Mouse (Mus musculus): ENCODE data around the gene Synj2. TPM values are rescaled to one million over a fixed set of nuclear protein-coding genes. Genes with fewer than 3 reads are reported as not detected.
A peak's percentile ranks its signal among the peaks of the same experiment; 100 is the strongest.

The Synj2 gene
- polyA plus RNA-seq, 1 experiment from 2014 or later: 0.74 TPM

DNA sequence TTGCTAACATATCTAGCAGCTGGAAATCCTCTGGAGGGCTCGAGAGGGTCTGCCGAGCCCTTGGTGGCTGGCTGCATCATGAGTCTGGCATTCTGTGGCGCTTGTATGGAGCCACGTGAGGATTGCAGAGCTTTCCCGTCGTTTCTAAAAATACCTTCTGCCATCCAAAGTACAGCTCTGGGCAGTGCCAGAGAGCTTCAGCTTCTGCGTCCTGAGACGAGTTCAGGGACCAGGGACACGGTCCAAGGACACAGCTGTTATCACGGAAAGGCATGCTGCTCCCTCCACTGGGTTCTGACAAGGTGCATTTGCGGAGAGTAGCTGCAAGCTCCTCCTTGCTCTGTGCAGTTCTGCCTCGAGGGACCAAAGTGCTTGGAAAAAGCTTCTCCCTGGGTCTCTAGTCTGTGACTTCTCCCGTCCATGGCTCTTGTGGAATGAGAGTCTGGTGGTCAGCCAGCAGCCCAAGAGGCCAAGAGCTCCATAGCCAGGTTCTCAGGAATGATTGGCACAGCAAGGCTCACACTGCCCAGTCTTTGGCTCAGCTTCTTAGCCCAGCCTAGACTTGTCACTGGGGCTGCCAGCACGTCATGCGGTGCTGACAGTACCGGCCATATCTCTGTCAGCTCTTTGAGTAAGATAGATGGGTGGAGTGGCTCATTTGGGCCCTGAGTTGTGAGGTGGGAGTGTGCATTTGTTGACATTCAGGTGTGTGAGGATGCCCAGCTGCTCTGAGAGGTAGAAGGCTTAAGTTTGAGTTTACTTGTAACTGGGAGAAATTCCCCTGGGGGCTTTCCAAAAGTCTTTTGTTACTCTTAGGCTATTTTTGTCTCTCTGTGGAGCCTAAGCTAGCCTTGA lies 56.5 kb downstream of the Synj2 start:
- H3K36me3 ChIP-seq: no peaks in the 10 kb centered on the region
- H3K4me1 ChIP-seq (replicated peaks): 0 out of 2 replicates have a peak, but pooled peaks cover 7% of the 10 kb centered on the region
- 83% methylated on average over 16 of the region's 16 CpGs for WGBS
- H3K27me3 ChIP-seq: no peaks in the 10 kb centered on the region
- no peak overlapping the region for H3K4me2 ChIP-seq
- no peak overlapping the region for H3K27ac ChIP-seq
- no peaks in the 10 kb centered on the region for H3K9me3 ChIP-seq
- no peak for ATAC-seq (ENCODE audit: low FRiP score)
- no peak overlapping the region for H3K9ac ChIP-seq
- H3K4me3 ChIP-seq: no peak overlapping the region

DNA sequence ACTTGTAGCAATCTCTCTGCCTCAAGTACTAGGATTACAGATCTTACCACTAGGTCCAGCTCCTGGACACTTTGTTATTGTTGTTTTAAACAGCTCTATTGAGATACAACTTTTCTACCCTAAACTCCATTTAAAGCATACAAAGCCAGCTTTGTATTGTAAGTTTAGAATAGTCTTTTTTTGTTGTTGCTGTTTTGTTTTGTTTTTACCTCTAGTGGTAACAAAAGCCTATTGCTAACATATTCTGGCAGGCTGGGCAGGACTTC lies 57.1 kb downstream of the Synj2 start:
- Histone ChIP-seq H3K9ac (no peak overlapping the region), H3K27me3 (no peaks in the 10 kb centered on the region), H3K9me3 (no peaks in the 10 kb centered on the region), H3K4me2 (no peak overlapping the region), H3K4me1 (replicated peaks) (0 out of 2 replicates have a peak, but pooled peaks cover 6% of the 10 kb centered on the region), H3K36me3 (no peaks in the 10 kb centered on the region), H3K27ac (no peak overlapping the region), H3K4me3 (no peak overlapping the region)
- no peak for ATAC-seq (ENCODE audit: low FRiP score)

DNA sequence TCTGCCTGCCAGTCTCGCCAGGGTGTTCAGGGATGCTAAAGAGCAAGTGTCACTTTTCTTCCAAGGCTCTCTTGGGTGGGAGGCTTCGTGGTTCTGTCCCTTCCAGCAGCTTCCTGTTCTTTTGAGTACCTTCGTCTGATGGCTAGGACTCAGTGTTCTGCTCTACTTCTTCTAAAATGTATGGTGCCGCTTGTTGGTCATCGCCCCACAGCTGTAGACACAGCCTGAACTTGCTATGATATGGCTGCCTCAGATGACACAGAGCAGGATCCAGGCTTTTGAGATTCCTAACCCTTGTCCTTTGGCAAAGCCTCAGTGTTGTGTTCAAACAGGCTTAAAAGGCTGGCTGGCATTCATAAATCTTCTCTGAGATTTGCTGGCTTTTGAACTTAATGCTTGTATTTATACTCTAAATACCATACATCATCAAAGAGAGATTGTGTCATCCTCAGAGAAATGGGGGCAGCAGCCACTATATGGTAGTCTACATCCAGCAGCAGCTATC lies 58.0 kb downstream of the Synj2 start:
- Histone ChIP-seq H3K27me3 (no peaks in the 10 kb centered on the region), H3K4me1 (replicated peaks) (0 out of 2 replicates have a peak, but pooled peaks cover 4% of the 10 kb centered on the region), H3K27ac (no peak overlapping the region), H3K4me3 (no peak overlapping the region), H3K36me3 (no peaks in the 10 kb centered on the region), H3K9me3 (no peaks in the 10 kb centered on the region), H3K4me2 (no peak overlapping the region), H3K9ac (no peak overlapping the region)
- WGBS: 81% methylated on average over 5 of the region's 5 CpGs
- no peak for ATAC-seq (ENCODE audit: low FRiP score)

DNA sequence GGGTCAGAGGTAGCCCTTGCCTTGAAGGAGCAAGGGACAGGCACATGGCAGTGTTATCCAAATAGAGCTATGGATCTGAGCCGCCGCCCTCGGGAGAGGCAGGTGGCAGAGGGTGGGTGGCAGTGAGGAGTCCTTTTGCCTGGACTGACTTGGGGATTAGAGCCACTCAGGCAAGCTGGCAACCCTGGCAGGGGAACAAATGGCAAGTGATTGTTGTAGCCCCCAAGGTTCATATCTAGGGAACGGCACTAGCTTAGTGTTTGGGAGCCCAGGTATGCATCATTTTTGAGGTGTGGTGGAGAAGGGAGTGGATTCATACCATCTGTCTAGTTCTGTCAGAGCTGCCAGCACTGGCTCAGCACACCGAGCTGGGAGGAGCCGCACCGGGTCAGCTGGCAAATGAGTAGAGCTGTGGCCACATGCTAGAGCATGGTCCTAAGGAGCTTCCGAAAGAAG lies 59.8 kb downstream of the Synj2 start:
- 90% methylated on average over 8 of the region's 8 CpGs for WGBS

DNA sequence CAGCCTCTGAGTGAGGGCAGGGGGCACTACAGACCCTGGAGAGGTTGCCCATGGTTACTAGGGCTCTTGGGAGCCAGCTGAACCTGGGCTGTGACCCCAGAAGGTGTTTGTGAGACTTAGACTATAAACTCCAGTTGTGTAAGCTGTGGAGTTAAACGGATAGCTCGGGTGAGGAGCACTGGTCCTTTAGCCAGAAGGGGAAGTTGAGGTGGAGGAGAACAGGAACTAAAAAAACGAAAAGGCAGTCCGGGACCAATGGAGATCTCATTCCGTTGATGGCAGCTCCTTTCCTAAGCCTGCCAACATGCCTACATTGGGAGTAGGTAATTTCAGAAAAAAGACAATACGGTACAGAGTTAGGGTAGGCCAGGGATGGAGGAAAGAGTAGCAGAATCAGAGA lies 60.3 kb downstream of the Synj2 start:
- H3K4me2 ChIP-seq: no peak overlapping the region
- ATAC-seq (ENCODE audit: low FRiP score): no peak
- H3K9me3 ChIP-seq: no peaks in the 10 kb centered on the region
- H3K36me3 ChIP-seq: no peaks in the 10 kb centered on the region
- H3K27me3 ChIP-seq: no peaks in the 10 kb centered on the region
- no peak overlapping the region for H3K27ac ChIP-seq
- WGBS: 85% methylated on average over 6 of the region's 6 CpGs
- H3K4me1 ChIP-seq (replicated peaks): peaks cover 15% of the 10 kb centered on the region
- H3K9ac ChIP-seq: no peak overlapping the region
- no peak overlapping the region for H3K4me3 ChIP-seq

More for the DNA sequence above, 59.8 kb downstream of the Synj2 start:
- no peaks in the 10 kb centered on the region for H3K36me3 ChIP-seq
- no peak overlapping the region for H3K4me3 ChIP-seq
- peaks cover 10% of the 10 kb centered on the region for H3K4me1 ChIP-seq (replicated peaks)
- no peak overlapping the region for H3K27ac ChIP-seq
- no peaks in the 10 kb centered on the region for H3K27me3 ChIP-seq
- no peak overlapping the region for H3K4me2 ChIP-seq
- ATAC-seq (ENCODE audit: low FRiP score): no peak
- no peak overlapping the region for H3K9ac ChIP-seq
- no peaks in the 10 kb centered on the region for H3K9me3 ChIP-seq

DNA sequence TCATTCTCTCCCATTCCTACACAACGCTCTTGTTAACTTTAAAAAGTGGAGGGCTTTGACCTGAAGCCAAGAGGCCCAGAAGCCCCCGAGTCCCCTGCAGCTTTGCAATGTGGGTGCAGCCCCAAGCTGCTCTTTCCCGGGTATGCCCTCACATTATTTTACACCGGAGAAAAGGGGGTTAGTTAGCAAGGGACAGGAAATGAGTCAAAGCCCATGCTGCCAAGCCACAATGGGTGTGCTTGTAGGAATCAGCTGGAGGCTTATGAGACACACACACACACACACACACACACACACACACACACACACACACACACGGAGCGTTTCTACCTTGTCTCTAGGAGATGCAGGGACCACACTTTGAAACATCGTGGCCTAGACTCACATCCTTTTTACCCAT lies 60.8 kb downstream of the Synj2 start:
- H3K36me3 ChIP-seq: no peaks in the 10 kb centered on the region
- no peak overlapping the region for H3K9ac ChIP-seq
- H3K27me3 ChIP-seq: no peaks in the 10 kb centered on the region
- ATAC-seq (ENCODE audit: low FRiP score): no peak
- peaks cover 16% of the 10 kb centered on the region for H3K4me1 ChIP-seq (replicated peaks)
- H3K27ac ChIP-seq: no peak overlapping the region
- H3K9me3 ChIP-seq: no peaks in the 10 kb centered on the region
- no peak overlapping the region for H3K4me2 ChIP-seq
- WGBS: 87% methylated on average over 7 of the region's 7 CpGs
- H3K4me3 ChIP-seq: no peak overlapping the region

DNA sequence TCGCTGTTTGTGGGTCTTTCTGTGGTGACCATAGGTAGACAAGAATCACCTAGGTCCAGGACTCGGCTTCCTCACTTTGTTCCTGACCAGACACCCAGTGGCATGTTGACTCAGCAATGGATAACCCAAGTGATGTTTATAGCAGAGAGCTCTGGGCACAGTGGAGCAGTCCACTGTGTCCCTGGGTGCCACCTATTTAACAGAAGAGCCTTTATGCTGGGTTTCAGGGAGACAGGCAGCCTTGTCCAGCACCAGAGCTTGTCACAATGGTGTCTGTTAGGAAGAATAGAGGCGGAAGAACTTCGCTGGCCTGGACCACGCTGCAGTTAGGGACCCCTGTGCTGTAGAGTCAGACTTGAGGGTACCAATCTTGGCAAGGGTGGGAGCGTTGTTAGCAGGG lies 61.5 kb downstream of the Synj2 start:
- H3K27ac ChIP-seq: no peak overlapping the region
- 90% methylated on average over 6 of the region's 6 CpGs for WGBS
- H3K36me3 ChIP-seq: no peaks in the 10 kb centered on the region
- H3K4me3 ChIP-seq: no peak overlapping the region
- H3K4me1 ChIP-seq (replicated peaks): peaks cover 12% of the 10 kb centered on the region
- H3K27me3 ChIP-seq: no peaks in the 10 kb centered on the region
- H3K4me2 ChIP-seq: no peak overlapping the region
- no peaks in the 10 kb centered on the region for H3K9me3 ChIP-seq
- ATAC-seq (ENCODE audit: low FRiP score): no peak
- H3K9ac ChIP-seq: no peak overlapping the region

DNA sequence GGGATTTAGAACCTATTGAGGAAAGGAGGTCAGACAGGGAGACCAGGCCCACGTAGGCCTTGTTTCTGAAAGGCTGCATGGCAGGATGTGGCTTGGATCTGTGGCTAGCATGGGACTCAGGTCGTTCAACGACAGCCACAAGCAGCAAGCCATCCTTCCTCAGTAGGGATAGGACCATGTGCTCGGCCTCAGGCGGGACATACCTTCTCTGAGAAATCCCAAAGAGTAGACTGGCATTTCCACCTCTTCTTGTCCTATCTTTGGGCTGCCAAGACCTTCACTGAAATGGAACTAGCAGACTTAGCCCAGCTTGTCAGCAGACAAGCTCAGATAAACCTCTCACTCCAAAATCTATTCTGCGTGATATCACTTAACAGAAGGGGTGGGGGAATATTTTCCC lies 62.6 kb downstream of the Synj2 start:
- Histone ChIP-seq H3K4me2 (no peak overlapping the region), H3K4me3 (no peak overlapping the region), H3K27ac (no peak overlapping the region), H3K27me3 (no peaks in the 10 kb centered on the region), H3K9ac (no peak overlapping the region), H3K36me3 (no peaks in the 10 kb centered on the region), H3K9me3 (no peaks in the 10 kb centered on the region), H3K4me1 (replicated peaks) (peaks cover 12% of the 10 kb centered on the region)
- 93% methylated on average over 6 of the region's 6 CpGs for WGBS
- ATAC-seq (ENCODE audit: low FRiP score): no peak

DNA sequence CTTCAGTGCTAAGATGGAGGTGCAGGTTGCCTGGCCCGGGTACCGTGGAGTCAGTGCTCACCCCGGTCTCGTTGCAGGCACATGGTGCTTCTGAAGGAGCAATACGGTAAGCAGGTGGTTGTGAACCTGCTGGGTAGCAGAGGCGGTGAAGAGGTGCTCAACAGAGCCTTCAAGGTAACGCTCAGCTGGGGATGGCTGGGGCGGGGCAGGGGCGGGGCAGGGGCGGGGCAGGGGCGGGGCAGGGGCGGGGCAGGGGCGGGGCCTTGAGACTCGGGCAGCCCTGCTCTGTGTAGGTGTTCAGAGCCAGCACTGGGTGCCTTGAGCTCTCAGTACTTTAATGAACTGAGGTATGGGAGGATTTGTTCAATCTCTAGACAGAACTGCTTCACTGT lies 64.2 kb downstream of the Synj2 start:
- Histone ChIP-seq H3K27me3 (no peaks in the 10 kb centered on the region), H3K4me1 (replicated peaks) (peaks cover 12% of the 10 kb centered on the region), H3K4me2 (no peak overlapping the region), H3K9me3 (no peaks in the 10 kb centered on the region), H3K9ac (no peak overlapping the region), H3K27ac (no peak overlapping the region), H3K4me3 (no peak overlapping the region), H3K36me3 (no peaks in the 10 kb centered on the region)
- ATAC-seq (ENCODE audit: low FRiP score): 0 out of 2 replicates have a peak, but pooled peaks have one; percentile 28
- 12% methylated on average over 8 of the region's 14 CpGs for WGBS

DNA sequence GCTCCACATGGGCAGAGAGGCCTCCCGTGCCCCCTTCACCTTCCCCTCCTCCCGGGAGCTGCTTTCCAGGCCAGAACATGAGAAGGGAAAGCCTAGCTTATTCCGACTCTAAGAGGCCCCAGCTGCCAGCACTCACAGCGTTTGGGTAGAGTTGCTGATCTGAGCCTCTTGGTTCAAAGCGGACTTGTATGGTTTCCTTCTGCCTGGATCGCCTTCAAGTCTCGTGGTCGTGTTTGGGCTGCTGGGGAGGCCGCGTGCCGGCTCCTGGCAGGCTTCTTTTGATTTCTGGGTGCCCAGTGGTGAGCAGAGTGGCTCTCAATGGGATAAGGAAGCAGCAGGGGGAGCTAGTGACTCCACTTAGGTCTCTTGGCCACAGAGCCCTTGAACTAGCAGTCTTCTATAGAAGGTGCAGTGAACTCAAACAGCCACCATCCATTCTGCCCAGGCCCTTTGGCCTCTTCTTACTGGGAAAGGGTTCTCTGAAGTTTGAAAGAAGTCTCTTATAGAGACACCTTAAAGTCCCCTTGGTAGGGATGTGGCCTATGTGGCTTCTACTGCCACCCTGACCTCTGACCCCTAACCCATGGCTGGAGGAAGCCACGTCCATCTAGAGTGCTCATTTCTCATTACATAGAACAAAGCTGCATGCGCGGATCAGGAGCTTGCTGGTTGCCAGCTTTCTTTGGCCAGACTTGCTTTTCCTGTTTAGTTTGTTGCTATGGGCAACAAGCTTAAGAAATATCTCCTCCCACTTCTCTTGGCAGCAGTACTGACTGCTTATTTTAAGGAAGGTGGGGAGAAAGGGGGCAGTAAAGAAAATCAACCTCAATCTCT lies 64.8 kb downstream of the Synj2 start:
- Histone ChIP-seq H3K4me1 (replicated peaks) (peaks cover 12% of the 10 kb centered on the region), H3K9ac (no peak overlapping the region), H3K4me2 (no peak overlapping the region), H3K27ac (peak overlapping the region; percentile 58; the same call in 1 of the 2 replicates), H3K9me3 (no peaks in the 10 kb centered on the region), H3K27me3 (no peaks in the 10 kb centered on the region), H3K4me3 (no peak overlapping the region), H3K36me3 (no peaks in the 10 kb centered on the region)
- ATAC-seq (ENCODE audit: low FRiP score): peak; percentile 39; the same call in 1 of the 2 replicates
- WGBS: 35% methylated on average over 14 of the region's 14 CpGs

DNA sequence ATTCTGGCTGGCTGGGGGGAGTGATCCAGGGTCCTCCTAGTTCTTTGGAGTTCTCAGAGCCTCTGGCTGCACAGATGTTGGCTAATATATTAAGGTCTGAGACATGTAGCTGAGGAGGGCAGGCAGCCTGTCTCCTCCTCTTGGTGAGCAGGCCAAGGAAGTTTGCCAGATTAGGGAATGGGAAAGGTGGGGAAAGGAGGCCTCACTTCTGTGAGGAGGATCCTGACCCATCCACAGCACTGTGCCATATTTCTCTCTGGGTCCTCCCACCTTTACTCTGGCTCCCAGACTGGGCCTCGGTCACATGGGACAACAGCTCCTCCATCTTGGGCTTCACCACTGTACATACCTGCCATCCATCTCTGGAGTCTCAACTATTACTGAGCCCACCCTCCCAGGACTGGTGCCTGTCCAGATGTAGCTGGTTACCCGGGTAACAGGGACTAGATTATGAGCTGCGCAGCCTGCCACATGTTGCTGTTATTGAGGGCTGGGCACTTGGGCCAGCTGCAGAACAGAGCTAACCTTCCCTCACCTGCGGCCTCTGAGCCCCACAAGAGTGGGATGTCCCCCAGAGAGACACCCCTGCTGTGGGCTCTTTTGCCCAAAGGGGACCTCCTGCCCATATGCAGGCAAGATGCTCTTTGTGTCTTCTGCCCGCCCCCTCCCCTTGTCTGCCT lies 66.2 kb downstream of the Synj2 start:
- Histone ChIP-seq H3K27me3 (no peaks in the 10 kb centered on the region), H3K9me3 (no peaks in the 10 kb centered on the region), H3K4me1 (replicated peaks) (peaks cover 12% of the 10 kb centered on the region), H3K27ac (no peak overlapping the region), H3K9ac (no peak overlapping the region), H3K36me3 (no peaks in the 10 kb centered on the region), H3K4me3 (no peak overlapping the region), H3K4me2 (no peak overlapping the region)
- WGBS: 82% methylated on average over 5 of the region's 5 CpGs
- ATAC-seq (ENCODE audit: low FRiP score): no peak

DNA sequence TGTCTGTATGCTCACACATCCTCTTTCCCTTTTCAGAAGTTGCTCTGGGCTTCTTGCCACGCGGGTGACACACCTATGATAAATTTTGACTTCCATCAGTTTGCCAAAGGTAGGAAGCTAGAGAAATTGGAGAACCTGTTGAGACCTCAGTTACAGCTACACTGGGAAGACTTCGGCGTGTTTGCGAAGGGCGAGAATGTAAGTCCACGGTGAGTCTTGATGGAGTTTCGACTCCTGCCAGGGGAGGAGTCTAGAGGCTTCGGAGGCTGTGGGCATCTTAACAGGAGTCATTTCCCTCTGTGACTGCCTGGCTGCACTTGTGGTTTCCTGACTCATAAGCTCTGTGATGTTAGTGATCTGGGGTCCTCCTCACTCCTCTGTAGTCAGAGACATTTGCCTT lies 66.8 kb downstream of the Synj2 start:
- Histone ChIP-seq H3K9ac (no peak overlapping the region), H3K4me1 (replicated peaks) (peaks cover 12% of the 10 kb centered on the region), H3K4me2 (no peak overlapping the region), H3K9me3 (no peaks in the 10 kb centered on the region), H3K36me3 (no peaks in the 10 kb centered on the region), H3K27me3 (no peaks in the 10 kb centered on the region), H3K27ac (no peak overlapping the region), H3K4me3 (no peak overlapping the region)
- WGBS: 90% methylated on average over 9 of the region's 9 CpGs
- no peak for ATAC-seq (ENCODE audit: low FRiP score)
